9 mouse cellular contexts compared by ENCODE assay signal in genomic region chr3:129744803-129745202, GRCm38 (mm10). TPM values are rescaled to one million over a fixed set of nuclear protein-coding genes. Genes with fewer than 3 reads are reported as not detected.
A peak's percentile ranks its signal among the peaks of the same experiment; 100 is the strongest.
DNase-seq lines count a peak whose midpoint lies in the region; ATAC-seq lines count a peak whose summit lies in the region.
"Had no signal": no experiment of that assay in that cellular context is flagged by ENCODE, and none has a peak within 500 bp of the region (broad histone marks: within the 10 kb centered on the region; RNA-seq: fewer than 3 reads in every experiment).

No protein-coding gene starts in this region.

- no peak overlapping the region for H3K4me2 ChIP-seq in kidney, embryonic 14.5 days (replicated peaks; ENCODE audit: low read depth, low read length)

- no peak overlapping the region for H3K27ac ChIP-seq in kidney, embryonic 14.5 days (ENCODE audit: low read depth, low read length)

- no peaks in the 10 kb centered on the region for H3K4me1 ChIP-seq in kidney, embryonic 14.5 days (ENCODE audit: control insufficient read depth, insufficient read depth, low read length)
- H3K4me1 ChIP-seq: megakaryocyte, embryonic 14.5 days had no signal

- 74% methylated on average over 8 of the region's 8 CpGs for WGBS in kidney, embryonic 14.5 days

- H3K9ac ChIP-seq in kidney, embryonic 14.5 days (ENCODE audit: low read depth, low read length), result no peak overlapping the region

- ATAC-seq in kidney, embryonic 14.5 days (ENCODE audit: low FRiP score, low TSS enrichment), result no peak

- no peaks in the 10 kb centered on the region for H3K27me3 ChIP-seq in kidney, embryonic 14.5 days (ENCODE audit: control insufficient read depth, insufficient read depth, low read length)
- H3K27me3 ChIP-seq: megakaryocyte, embryonic 14.5 days had no signal

- DNase-seq in kidney, adult 18-20 months, result peak; percentile 65
- DNase-seq in ES-CJ7 (ENCODE audit: low read depth, low spot score), result peak; percentile 66
- peak; percentile 5 to 26 for DNase-seq in adrenal gland, postnatal 36 days
- peak; percentile 38 to 70 for DNase-seq in kidney, postnatal 36 days
- DNase-seq in retina, postnatal 7 days (ENCODE audit: low read depth, low spot score), result peak; percentile 11
- no peak for DNase-seq in ovary, postnatal 36 days (ENCODE audit: low spot score)

- no peaks in the 10 kb centered on the region for H3K9me3 ChIP-seq in kidney, embryonic 14.5 days (ENCODE audit: control insufficient read depth, low read length)

- no peak overlapping the region for H3K4me3 ChIP-seq in kidney, embryonic 14.5 days (ENCODE audit: low read length)
- H3K4me3 ChIP-seq: megakaryocyte, embryonic 14.5 days had no signal

- H3K36me3 ChIP-seq in kidney, embryonic 14.5 days (ENCODE audit: control insufficient read depth, insufficient read depth, low read length), result no peaks in the 10 kb centered on the region

RNA-seq across cellular contexts. Expression of gene Egf, which starts 10.3 kb away (rescaled TPM):
- 1.6 and 1.8 TPM in 2 replicates for polyA plus RNA-seq in kidney, embryonic 14.5 days (2014; fragmentation: Nextera tagmentation; extraction: Ambion mirVana)
- 1 to 10 TPM in 1 of 2 experiments, under 1 TPM in 1; 0.53 to 1.3 TPM for total RNA-seq in adrenal gland, postnatal 36 days (2021)

RNA-seq across cellular contexts. Expression of gene Lrit3, which starts 59.0 kb away (rescaled TPM):
- not detected in 2 replicates for polyA plus RNA-seq in kidney, embryonic 14.5 days (2014; fragmentation: Nextera tagmentation; extraction: Ambion mirVana)
- not detected for total RNA-seq in adrenal gland, postnatal 36 days (2021)
- polyA plus RNA-seq: heart, embryonic 14.5 days had no signal
